Mouse (Mus musculus) MEL (cell line): Measurements from ENCODE around the gene Lcn6. TPM values are rescaled to one million over a fixed set of nuclear protein-coding genes. Genes with fewer than 3 reads are reported as not detected.

Experiments
- DNase-seq: peaks from one replicate; pipeline ENCODE4 v3.0.0; 2011; ENCODE audit warnings: low read depth, low spot score
- H3K27ac ChIP-seq: 2 replicates; pipeline ENCODE4 v1.5.1; 2012; ENCODE audit warnings: low read depth, mild to moderate bottlenecking, control low read depth, low read length, moderate library complexity; ENCODE audit not compliant: control insufficient read depth
- H3K27me3 ChIP-seq, 2 experiments: fragments of 150-350 bp in 1 of 2; sonication (generic) in 1 of 2; 2 replicates each; pipeline ENCODE4 v1.6.1; 2012; ENCODE audit warnings: low read length in 2 of 2, mild to moderate bottlenecking in 2 of 2, improper control_type of control experiment in 1 of 2, moderate library complexity in 1 of 2; ENCODE audit not compliant: insufficient read depth in 2 of 2, control insufficient read depth in 1 of 2
- H3K36me3 ChIP-seq, 2 experiments: 2 replicates each; pipeline ENCODE4 v1.6.1; 2012 to 2014; ENCODE audit warnings: low read length in 2 of 2, improper control_type of control experiment in 1 of 2, inconsistent platforms in 1 of 2, mild to moderate bottlenecking in 1 of 2; ENCODE audit not compliant: insufficient read depth in 2 of 2, control insufficient read depth in 1 of 2
- H3K4me1 ChIP-seq, 2 experiments: fragments of 150-350 bp in 1 of 2; sonication (generic) in 1 of 2; 2 replicates each; pipeline ENCODE4 v1.6.1; 2012; ENCODE audit warnings: low read length in 2 of 2, improper control_type of control experiment in 1 of 2, mild to moderate bottlenecking in 1 of 2; ENCODE audit not compliant: insufficient read depth in 2 of 2, control insufficient read depth in 1 of 2
- H3K4me3 ChIP-seq, 2 experiments: fragments of 150-350 bp in 1 of 2; sonication (generic) in 1 of 2; 2 replicates each; pipeline ENCODE4 v1.5.1; 2012; ENCODE audit warnings: low read depth in 2 of 2, low read length in 2 of 2, mild to moderate bottlenecking in 2 of 2, moderate library complexity in 2 of 2, control low read depth in 1 of 2, improper control_type of control experiment in 1 of 2; ENCODE audit not compliant: control insufficient read depth in 1 of 2, insufficient read depth in 1 of 2
- H3K79me2 ChIP-seq: 2 replicates; pipeline ENCODE4 v1.6.1; 2012; ENCODE audit warnings: mild to moderate bottlenecking, low read length, moderate library complexity; ENCODE audit not compliant: control insufficient read depth, poor library complexity, insufficient read depth
- H3K9ac ChIP-seq: 2 replicates; pipeline ENCODE4 v1.6.1; 2012; ENCODE audit warnings: low read depth, mild to moderate bottlenecking, control low read depth, low read length, moderate library complexity; ENCODE audit not compliant: control insufficient read depth, poor library complexity, severe bottlenecking
- H3K9me3 ChIP-seq: fragments of 150-350 bp; sonication (generic); replicated peaks from 2 replicates; pipeline ENCODE4 v1.6.1; 2012; ENCODE audit warnings: mild to moderate bottlenecking, low read length, improper control_type of control experiment, moderate library complexity; ENCODE audit not compliant: insufficient read depth
- BHLHE40 ChIP-seq: IDR thresholded peaks from 2 replicates; pipeline ENCODE4 v1.6.1; 2012; ENCODE audit warnings: low read depth, mild to moderate bottlenecking, inconsistent platforms, low read length, improper control_type of control experiment, borderline replicate concordance
- CHD2 ChIP-seq: IDR thresholded peaks from 2 replicates; pipeline ENCODE4 v1.6.1; 2011; ENCODE audit warnings: low read length, improper control_type of control experiment
- ELF1 ChIP-seq: IDR thresholded peaks from 2 replicates; pipeline ENCODE4 v1.6.1; 2014; ENCODE audit warnings: low read depth, mild to moderate bottlenecking, inconsistent platforms, low read length, improper control_type of control experiment, moderate library complexity
- JUND ChIP-seq: IDR thresholded peaks from 2 replicates; pipeline ENCODE4 v1.6.1; 2011; ENCODE audit warnings: low read depth, mild to moderate bottlenecking, improper control_type of control experiment, low read length
- MAFK ChIP-seq: IDR thresholded peaks from 2 replicates; pipeline ENCODE4 v1.6.1; 2011; ENCODE audit warnings: low read depth, mild to moderate bottlenecking, low read length, improper control_type of control experiment, borderline replicate concordance
- MXI1 ChIP-seq: IDR thresholded peaks from 2 replicates; pipeline ENCODE4 v1.6.1; 2011; ENCODE audit warnings: mild to moderate bottlenecking, low read depth, low read length, improper control_type of control experiment
- MYC ChIP-seq: IDR thresholded peaks from 2 replicates; pipeline ENCODE4 v1.6.1; 2011; ENCODE audit warnings: low read depth, mild to moderate bottlenecking, low read length, improper control_type of control experiment, moderate library complexity
- NELFE ChIP-seq: IDR thresholded peaks from 2 replicates; pipeline ENCODE4 v1.6.1; 2011; ENCODE audit warnings: low read depth, low read length, improper control_type of control experiment
- NRF1 ChIP-seq: IDR thresholded peaks from 2 replicates; pipeline ENCODE4 v1.6.1; 2014; ENCODE audit warnings: low read depth, mild to moderate bottlenecking, inconsistent platforms, low read length, improper control_type of control experiment, moderate library complexity; ENCODE audit not compliant: poor library complexity, insufficient read depth, severe bottlenecking
- POLR2AphosphoS2 ChIP-seq: IDR thresholded peaks from 2 replicates; pipeline ENCODE4 v1.6.1; 2011; ENCODE audit warnings: low read length, improper control_type of control experiment
- RAD21 ChIP-seq: IDR thresholded peaks from 2 replicates; pipeline ENCODE4 v1.6.1; 2011; ENCODE audit warnings: mild to moderate bottlenecking, low read depth, low read length, improper control_type of control experiment
- RCOR1 ChIP-seq: IDR thresholded peaks from 2 replicates; pipeline ENCODE4 v1.6.1; 2012; ENCODE audit warnings: low read depth, mild to moderate bottlenecking, inconsistent platforms, low read length, improper control_type of control experiment
- SIN3A ChIP-seq: IDR thresholded peaks from 2 replicates; pipeline ENCODE4 v1.6.1; 2012; ENCODE audit warnings: low read length, improper control_type of control experiment, inconsistent platforms
- SMC3 ChIP-seq: IDR thresholded peaks from 2 replicates; pipeline ENCODE4 v1.6.1; 2011; ENCODE audit warnings: low read depth, low read length, improper control_type of control experiment
- TBP ChIP-seq: IDR thresholded peaks from 2 replicates; pipeline ENCODE4 v1.8.0; 2011; ENCODE audit warnings: low read depth, low read length, improper control_type of control experiment
- UBTF ChIP-seq: IDR thresholded peaks from 2 replicates; pipeline ENCODE4 v1.6.1; 2012; ENCODE audit warnings: low read depth, mild to moderate bottlenecking, inconsistent platforms, low read length, improper control_type of control experiment, moderate library complexity, borderline replicate concordance; ENCODE audit not compliant: insufficient read depth
- USF2 ChIP-seq, 2 experiments: IDR thresholded peaks; 2 replicates each; pipeline ENCODE4 v1.6.1; 2011 to 2012; ENCODE audit warnings: improper control_type of control experiment in 2 of 2, low read length in 2 of 2, borderline replicate concordance in 1 of 2, inconsistent platforms in 1 of 2, low read depth in 1 of 2, mild to moderate bottlenecking in 1 of 2; ENCODE audit not compliant: insufficient read depth in 1 of 2
- ZKSCAN1 ChIP-seq: IDR thresholded peaks from 2 replicates; pipeline ENCODE4 v1.6.1; 2012; ENCODE audit warnings: low read depth, mild to moderate bottlenecking, inconsistent platforms, low read length, improper control_type of control experiment, moderate library complexity
- ZMIZ1 ChIP-seq: IDR thresholded peaks from 2 replicates; pipeline ENCODE4 v1.6.1; 2012; ENCODE audit warnings: low read depth, mild to moderate bottlenecking, inconsistent platforms, low read length, improper control_type of control experiment, moderate library complexity
- ZNF384 ChIP-seq: IDR thresholded peaks from 2 replicates; pipeline ENCODE4 v1.6.1; 2012; ENCODE audit warnings: low read depth, mild to moderate bottlenecking, inconsistent platforms, low read length, improper control_type of control experiment
- polyA plus RNA-seq, 2 experiments: library from polyadenylated mRNA; stranded (reverse) in 1 of 2; unstranded in 1 of 2; fragments of >175 nt in 1 of 2; fragments of >200 nt in 1 of 2; gene quantifications; 2 replicates each; pipeline versions ENCODE4 v1.2.1 to v1.2.4; 2012; ENCODE audit warnings: low replicate concordance in 2 of 2, low read depth in 1 of 2; ENCODE audit not compliant: insufficient read length in 2 of 2, insufficient read depth in 1 of 2, missing spikeins in 1 of 2
- total RNA-seq: library from RNA; depleted of rRNA; stranded (reverse); fragments of 300-350 nt; gene quantifications from 2 replicates; pipeline ENCODE4 v1.2.3, GENCODE M21; 2012

Lcn6 gene
- total and polyA plus RNA-seq, 3 experiments: not detected

DNA sequence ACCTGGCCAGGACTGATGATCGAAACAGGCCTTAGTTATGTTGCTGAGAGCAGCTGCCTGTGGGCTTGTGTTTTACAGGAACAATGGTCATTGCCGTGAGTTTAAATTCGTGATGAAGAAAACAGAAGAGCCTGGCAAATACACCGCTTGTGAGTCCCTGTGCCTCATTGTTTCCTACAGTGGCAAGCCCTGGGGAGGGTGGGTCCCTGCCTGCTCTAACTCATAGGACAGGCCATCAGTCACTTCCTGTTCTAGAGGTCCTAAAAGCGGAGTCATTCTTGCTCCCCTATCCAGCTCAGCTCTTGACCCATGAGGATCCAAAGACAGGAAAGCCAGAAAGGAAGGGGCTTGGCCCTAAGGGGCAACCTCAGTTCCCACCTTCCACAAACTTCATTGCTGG lies 24.4 kb downstream of the Lcn6 start:
- H3K27me3 ChIP-seq: peaks cover 2 to 4% of the 10 kb centered on the region in 2 experiments; a peak in 3 of 4 replicates
- DNase-seq: no peak
- H3K4me3 ChIP-seq: no peak overlapping the region
- H3K79me2 ChIP-seq: no peaks in the 10 kb centered on the region
- no peaks in the 10 kb centered on the region for H3K4me1 ChIP-seq
- H3K27ac ChIP-seq: no peak overlapping the region
- TF ChIP-seq TBP: no peak
- no peak for TF ChIP-seq MXI1
- no peak for TF ChIP-seq POLR2AphosphoS2
- no peak for TF ChIP-seq CHD2
- TF ChIP-seq ZKSCAN1: no peak
- no peak for TF ChIP-seq BHLHE40
- no peak for TF ChIP-seq NRF1
- TF ChIP-seq, all 39 proteins: peak for 0
- Histone ChIP-seq H3K9ac (no peak overlapping the region), H3K36me3 (no peaks in the 10 kb centered on the region), H3K9me3 (no peaks in the 10 kb centered on the region)

GRCm38 (mm10) chr2:25703706-25704105 lies 27.1 kb downstream of the Lcn6 start:
- Histone ChIP-seq H3K27me3 (no peaks in the 10 kb centered on the region; a peak in 1 of 4 replicates), H3K27ac (no peak overlapping the region), H3K9ac (no peak overlapping the region), H3K9me3 (no peaks in the 10 kb centered on the region), H3K4me1 (no peaks in the 10 kb centered on the region), H3K79me2 (no peaks in the 10 kb centered on the region), H3K36me3 (no peaks in the 10 kb centered on the region), H3K4me3 (no peak overlapping the region)
- TF ChIP-seq MAFK: no peak
- no peak for TF ChIP-seq USF2 (IDR thresholded peaks at IDR 0.05; ENCODE audit: borderline replicate concordance in 1 of 2, insufficient read depth in 1 of 2, low read depth in 1 of 2, low read length in 2 of 2)
- no peak for TF ChIP-seq MYC
- no peak for TF ChIP-seq RCOR1
- TF ChIP-seq JUND: no peak
- TF ChIP-seq RAD21: no peak
- no peak for TF ChIP-seq ZNF384
- no peak for TF ChIP-seq MXI1
- TF ChIP-seq ELF1: no peak
- TF ChIP-seq SMC3: no peak
- no peak for TF ChIP-seq SIN3A
- no peak for TF ChIP-seq UBTF
- TF ChIP-seq NELFE: no peak
- TF ChIP-seq ZMIZ1: no peak
- DNase-seq: no peak
